Mouse (Mus musculus) ES-CJ7 (cell line): ENCODE data around the gene Ldlrap1.

ENCODE experiments used
- DNase-seq: peaks from one replicate; pipeline ENCODE4 v3.0.0; 2011; ENCODE audit warnings: low read depth, low spot score

Ldlrap1 gene

DNA sequence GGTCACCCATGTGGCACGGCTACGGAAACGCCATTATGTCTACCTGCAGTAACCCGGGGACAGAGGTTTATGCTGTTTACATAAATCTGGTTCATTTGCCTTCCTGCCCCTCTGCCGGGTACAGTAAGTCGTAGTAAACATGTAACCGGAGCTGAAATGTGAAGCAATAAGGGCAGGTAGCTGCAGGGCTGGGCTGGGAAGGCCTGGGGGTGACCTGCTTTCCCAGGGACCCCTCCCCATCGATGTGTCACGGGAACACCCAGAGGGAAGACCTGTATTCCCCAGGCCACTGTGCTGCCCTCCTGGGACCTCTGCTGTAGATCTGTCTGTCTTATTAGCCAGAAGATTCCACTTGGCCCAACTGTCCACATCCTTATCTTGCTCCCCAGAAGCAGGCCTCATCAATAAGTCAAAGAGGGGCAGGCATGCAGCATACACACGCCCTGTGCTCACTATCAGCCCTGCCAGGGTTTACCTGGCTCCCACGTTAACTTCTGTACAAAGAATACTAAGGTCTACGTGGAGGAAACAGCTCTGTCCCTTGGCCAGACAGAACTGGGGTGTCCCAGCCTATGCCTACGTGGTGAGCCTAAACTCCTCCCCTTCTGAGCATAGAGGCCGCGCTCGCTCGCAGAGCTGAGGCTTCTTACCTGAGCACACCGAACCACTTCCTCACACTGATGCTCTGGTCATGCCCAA lies 16.0 kb downstream of the Ldlrap1 start:
- DNase-seq = no peak

DNA sequence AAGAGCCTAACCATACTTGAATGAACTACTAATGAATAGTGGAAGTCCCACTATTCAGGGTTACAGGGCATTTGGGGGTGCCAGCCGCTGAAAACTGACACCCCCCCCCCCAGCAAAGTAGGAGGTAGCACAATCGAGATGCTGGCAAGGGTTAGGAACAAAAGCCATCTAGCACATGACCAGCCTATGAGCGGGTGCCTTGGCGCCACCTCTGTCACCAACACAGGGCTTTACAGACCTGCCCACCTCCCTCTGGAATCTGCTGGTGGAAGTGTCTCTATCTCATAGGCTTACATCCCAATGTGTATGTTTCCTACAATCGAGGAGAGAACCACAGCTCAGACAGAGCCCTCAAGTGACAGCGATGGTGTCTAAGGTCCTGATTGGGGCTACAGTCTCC lies 17.0 kb downstream of the Ldlrap1 start:
- no peak for DNase-seq

DNA sequence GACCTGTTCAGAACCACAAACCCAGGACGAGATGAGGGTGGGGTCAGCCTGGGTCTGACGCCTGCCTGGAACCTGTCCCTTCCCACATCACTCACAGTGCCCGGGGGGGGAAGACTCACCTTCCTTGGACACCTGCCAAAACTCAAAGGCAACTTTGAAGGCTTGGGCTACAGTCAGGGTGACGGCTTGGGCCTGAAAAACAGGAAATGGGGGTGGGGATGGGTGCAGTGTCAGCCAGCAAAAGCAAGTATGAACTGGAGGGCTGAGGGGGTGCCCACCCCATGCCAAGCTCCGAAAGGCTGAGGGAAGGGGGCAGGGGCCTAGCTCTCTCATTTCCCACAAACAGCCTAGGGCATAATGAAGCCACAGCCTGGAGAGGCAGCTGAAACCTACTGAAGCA lies 17.6 kb downstream of the Ldlrap1 start:
- no peak for DNase-seq

DNA sequence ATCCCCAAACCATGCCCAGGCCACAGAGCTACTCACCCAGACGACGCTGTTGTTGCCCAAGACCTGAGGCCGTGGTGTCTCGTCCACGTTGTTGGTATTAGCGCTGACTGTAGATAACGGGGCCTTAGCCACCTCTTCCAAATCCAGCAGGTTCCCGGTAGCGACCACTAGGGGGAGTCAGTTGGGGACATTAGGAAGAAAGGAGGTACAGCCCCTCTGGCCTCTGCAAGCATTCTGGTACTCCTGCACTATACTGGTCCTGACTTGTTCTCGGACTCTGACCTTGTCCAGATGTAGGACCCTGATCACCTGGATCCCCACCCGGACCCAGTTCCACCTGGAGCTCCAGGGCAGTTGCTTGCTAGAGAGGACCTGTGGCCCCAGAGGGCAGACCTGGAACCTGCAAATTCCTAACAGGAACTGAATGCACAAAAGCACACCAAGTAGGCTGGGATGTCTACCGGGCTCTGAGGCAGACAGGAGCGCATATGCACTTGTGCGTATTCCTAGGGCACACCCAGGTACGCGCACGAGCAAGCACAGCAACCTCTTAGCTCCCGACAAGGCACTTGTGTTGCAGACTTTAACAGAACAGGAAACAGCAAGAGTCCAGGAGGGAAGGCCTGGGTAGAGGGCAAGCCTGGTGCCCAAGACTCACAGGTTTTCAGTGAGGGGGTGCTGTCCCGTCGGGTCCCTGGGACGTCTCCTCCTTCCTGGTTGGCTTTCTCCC lies 18.4 kb downstream of the Ldlrap1 start:
- DNase-seq = peak; percentile 90

DNA sequence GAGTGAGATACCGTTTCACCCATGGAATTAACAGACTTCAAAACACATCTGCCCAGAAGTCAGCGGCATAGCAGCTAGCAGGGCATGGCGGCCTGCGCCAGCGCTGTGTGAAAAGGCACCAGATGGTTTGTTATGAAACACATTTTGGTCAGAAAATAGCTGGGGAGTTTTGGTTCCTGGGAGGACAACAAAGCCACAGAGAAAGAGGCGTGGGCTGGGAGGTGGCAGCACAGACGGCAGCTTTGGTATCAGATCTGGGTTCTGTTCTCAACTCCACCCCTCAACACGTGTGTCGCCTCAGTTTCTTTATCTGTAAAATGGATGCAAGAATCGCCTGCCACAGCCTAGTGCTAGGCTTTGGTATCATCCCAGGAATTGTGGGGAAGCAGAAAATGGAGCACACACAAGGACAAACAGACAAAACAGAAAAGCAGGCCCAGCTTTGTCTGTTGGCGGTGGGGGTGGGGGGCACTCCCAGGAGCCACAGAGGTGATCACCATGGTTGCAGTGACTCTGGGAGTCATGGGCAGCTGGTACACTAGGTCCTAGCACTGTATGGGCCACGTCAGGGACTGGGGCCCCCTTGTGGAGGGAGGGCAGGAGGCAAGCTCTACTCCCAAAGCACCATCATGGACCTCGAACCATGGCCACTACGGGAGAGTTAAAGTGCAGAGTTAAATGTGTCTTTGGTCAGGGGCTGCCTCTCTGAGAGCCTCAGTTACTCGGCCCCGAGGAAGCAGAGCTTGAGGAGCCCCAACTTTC lies 21.7 kb downstream of the Ldlrap1 start:
- peak; percentile 74 for DNase-seq

DNA sequence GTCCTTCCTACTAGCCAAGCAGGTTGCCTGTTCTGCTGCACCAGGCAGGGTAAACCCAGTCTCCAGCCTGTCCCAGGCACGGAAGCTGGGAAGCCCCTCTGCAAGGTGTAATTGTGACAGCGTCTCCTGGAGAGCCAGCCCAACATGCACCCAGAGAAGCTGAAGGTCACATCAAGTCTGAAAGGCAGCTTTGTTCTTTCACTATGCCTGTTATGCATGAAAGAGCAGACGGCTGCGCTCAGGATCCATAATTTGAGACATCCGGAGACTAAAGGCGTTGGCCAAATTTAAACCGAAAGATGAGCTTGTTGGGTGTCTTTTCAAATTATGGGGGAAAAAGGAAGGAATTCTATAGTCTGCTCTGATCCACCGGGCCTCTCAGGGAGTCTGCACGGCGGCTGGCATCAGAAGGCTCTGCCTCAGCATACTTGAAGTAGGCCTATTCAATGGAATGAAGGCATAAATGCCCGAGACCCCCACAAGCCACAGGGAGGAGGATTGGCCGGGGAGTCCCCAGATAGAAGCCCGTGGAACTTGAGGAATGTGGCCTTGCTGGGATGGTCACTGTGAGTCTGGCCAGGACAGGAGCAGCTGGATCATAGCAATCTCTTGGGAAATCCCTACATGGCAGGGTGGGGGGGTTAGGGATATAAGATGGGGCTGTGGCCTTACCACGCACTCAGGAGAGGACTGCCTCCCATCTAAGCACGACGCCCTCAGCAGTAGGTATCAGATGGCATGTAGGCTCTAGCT lies 23.8 kb downstream of the Ldlrap1 start:
- no peak for DNase-seq

DNA sequence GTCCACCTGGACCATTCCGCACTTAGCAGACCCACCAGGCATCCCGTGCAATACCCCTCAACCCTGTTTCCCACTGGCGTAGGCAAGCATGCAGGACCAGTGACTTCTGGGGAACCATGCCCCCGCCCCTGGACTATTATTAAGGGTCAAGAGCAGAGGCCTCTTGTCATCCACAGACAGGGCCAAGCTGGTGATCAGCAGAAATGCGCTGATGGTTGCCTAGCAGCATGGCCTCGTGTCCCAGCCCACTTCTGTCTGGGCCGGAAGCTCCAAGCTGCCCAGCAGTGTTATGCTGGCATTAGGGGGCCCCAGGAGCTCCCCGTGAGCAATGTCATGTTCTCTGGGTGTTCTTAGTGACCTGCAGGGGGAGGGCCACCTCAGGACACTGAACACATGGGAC lies 25.9 kb downstream of the Ldlrap1 start:
- no peak for DNase-seq

DNA sequence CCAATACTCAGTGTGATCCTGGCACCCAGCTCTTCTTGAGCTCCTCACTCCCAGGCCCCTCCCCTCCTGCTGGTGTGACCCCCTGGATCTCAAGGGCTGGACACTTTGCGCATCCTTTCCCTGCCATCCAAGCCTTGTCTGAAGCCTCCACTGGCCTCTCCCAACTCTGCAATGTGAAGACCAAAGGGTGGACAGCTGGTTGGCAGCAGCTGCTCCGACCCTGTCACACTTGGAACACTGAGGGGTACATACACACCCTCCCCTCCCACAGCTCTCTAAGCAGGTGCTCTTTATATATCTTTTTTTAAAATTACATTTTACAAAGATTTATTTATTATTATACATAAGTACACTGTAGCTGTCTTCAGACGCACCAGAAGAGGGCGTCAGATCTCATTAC lies 27.6 kb downstream of the Ldlrap1 start:
- no peak for DNase-seq

DNA sequence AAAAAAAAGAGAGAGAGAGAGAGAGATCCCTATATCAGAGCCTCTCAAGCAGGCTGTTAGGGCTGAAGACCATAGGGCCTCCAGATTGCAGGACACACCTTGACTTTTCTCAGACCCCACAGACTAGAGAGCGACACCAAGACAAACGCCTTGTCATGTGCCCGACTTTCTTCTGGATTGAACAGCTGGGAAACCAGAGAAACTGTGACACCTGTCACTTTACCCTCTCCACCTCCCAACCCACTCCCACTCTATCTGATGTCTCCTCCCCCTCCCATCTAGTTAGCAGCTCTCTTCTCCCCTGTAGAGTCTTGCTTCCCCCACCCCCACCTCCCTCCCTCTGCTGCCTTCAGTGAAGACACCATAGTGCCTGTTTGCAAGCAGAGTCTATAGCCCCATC lies 28.3 kb downstream of the Ldlrap1 start:
- DNase-seq = no peak

DNA sequence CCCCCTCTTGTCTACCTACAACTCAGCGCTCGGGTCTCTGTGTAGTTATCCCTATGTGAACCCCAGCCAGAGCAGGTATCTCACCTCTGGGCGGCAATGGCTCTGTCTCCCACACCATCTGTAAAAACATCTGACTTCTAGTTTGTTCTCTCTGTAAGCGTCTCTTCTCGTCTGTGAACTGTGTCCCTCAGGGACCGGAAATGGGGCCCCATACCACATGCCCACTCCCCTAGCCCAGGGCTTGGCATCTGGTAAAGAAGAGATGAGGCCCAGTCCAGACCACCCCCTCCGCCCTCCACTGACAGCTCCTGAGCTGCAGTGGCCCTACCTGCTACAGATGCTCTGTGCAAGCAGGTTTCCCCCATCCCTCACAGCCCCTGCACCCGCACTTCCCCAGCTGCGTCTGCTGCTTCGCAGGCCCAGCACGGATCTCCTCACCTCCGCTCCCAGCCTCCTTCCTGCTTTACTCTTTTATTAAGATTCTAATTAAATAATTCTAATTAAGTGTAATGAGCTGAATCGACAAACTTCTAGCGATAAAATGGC lies 30.4 kb downstream of the Ldlrap1 start:
- no peak for DNase-seq

DNA sequence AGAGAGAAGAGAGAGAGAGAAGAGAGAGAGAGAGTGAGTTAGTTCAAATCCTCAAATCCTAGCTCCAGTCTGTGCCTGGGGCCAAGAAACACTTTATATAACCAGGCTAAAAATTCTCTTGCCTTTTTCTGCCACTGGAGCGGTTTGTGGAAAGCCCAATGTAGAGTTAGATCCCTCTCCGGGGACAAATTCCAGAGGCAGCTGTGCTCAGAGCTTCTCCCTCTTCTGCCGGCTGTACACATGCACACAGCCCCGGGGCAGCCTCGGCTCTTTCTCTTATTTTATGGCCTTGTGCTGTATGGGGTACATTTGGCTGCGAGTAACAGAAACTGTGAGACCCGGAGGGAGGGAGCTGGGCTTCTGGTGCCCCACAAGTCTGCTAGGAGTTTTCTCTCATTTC lies 31.7 kb downstream of the Ldlrap1 start:
- no peak for DNase-seq

DNA sequence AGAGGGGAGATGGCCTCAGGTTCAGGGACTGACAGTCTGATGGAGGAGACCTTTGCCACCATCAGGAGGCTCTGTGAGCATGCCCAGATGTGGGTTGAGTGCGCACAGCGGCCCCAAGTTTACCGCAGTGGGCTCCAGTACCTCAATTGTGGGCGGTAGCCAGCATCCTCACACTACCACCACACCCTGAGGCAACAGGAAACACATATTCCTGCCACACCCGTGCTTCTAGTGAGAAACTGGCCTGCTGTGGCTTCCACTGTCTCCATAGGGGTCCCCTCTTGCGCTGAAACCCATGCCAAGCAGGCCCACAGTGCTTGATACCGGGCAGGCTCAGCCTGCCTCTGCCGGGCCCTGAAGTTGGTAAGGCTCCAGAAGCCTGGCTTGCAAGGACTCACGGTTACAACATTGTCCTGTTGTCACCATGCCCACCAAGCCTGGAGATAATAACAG lies 33.2 kb downstream of the Ldlrap1 start:
- DNase-seq = peak; percentile 91

DNA sequence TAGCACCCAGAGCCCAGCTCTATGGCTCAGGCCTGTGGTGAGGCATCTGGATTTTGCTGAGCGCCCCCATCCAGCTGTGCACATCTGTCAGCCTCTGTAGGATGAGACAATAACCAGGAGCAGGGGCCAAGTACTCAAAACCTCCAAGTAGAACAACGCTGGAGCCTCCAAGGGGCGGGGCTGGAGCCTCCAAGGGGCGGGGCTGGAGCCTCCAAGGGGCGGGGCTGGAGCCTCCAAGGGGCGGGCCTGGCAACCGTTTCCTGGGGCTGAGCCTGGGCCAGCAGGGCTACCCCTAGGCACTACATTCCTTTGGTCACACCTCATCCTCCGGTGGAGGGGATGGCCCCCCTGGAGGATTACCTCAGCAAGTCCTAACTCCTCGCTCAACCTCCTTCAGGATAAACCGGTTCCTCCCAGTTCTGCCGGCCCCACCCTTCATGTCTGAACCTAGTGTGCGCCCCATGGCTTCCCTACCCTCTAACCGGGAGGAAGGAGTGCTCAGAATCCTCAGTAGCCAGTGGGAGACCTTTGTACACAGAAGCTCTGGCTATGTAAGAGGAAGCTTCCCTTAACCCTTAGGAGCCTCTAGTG lies 33.7 kb downstream of the Ldlrap1 start:
- DNase-seq = peak; percentile 97

DNA sequence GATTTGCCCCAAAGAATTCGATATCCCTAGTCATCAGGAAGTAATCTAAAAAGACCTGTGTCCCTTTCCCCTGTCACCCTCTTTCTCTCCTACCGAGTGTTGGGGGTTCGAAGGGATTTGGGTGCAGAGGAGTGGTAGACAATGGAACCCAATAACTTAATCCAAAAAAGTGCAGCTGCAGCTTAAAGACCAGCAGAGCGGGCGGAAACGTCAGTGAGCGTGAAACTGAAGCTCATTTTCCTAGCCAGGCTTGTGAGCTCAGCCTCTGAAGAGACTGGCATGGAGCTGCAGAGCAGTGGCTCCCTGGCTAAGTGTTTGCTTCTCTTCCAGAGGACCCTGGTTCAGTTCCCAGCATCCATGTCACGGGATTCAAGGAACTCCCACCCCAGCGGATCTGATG lies 34.5 kb downstream of the Ldlrap1 start:
- DNase-seq = no peak

DNA sequence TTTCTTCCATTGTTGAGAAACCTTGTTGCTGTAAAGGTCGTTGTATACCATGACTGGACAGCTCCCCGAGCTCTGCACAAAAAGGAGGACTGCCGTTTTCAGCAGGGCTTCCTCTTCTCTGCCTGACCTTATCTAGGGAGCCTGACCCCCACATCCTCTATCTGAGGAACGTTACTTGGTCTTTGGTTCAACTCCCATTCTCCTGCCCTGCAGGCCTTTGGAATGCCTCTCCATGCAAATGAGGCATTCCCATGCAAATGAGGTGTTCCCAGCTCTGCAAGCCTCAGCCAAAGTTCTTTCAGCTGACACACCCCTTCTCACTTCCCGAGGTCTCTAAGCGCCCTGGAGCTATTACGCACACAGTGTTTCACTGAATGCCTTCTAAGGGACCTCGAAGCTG lies 37.7 kb downstream of the Ldlrap1 start:
- peak; percentile 92 for DNase-seq

DNA sequence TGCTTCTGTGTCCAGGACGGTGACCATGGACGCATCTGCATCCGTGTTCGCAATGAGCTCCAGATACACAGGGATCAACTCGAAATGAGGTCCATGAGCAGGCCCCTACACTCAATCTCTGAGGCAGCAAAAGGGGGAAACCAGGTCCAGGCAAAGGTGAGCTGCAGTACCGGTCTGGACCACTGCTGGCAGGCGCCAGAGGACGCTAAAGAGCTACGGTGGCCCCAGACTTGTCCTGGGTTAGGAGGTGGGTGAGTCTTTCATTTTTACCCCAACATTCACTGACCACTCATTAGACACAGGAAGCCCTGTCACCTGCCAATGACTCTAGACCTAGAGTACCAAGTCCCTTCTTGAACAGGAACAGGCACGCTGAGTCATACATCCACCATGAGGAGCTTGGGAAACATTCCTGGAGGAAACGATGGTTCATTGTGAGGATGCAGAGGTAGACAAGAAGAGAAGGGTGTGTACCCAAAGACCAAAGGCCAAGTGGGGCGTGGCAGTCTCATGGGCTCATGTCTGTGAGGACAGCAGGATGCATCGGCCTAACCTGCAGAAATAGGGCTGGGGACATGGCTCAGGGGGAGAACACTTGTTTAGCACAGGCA lies 42.0 kb downstream of the Ldlrap1 start:
- peak; percentile 57 for DNase-seq

DNA sequence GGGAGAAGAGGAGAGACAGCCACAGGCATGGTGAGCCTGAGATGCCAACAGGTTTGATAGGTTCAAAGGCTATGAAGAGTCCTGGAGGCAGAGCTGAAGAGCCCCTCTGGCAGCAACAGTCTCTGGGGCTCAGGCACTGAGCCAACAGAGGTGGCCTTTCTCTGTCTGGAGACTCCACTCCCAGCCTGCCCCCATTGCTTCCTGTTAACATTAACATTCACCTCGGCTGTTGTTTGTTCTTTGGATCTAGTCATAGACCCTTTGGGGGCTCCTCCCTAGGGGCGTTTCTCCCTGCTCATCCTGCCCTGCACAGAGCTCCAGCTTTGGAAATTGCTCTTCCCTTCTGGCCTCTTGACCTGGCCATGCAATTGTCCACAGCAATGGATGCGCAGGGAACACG lies 42.9 kb downstream of the Ldlrap1 start:
- DNase-seq = peak; percentile 66

DNA sequence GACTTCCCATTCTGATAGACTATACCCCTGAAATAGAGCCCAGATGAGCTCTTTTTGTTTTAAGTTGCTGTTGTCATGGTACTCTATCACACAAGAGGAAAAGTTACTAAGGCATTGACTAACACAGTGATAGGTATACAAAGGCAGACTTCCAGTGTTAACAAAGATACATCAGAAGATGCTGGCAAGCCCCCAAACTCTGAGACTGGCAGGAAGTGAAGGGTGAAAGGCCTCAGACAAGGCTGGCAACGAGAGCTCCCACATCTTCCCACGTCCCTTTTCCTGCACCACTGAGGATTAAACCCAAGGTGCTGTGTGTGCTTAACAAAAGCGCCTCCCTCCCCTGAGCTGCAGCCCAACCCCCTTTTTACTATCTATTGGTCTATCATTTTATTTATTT lies 44.6 kb downstream of the Ldlrap1 start:
- no peak for DNase-seq

DNA sequence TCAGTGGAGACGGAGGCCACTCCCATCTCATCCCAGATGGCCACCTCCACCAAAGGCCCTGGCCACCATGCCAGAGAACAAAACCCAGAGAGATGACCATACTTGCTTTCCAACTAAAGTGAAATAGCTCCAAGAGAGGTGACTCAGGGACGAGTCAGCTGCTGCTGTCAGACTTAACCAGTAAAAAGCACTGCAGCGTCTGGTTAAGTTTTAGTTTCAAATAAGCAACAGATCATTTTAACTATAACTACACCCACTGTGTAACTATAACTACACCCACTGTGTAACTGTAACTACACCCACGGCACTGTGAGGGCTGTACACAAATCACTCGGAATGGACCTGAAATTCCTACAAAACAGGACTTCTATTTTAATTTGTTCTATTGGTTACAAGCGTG lies 46.7 kb downstream of the Ldlrap1 start:
- DNase-seq = no peak

DNA sequence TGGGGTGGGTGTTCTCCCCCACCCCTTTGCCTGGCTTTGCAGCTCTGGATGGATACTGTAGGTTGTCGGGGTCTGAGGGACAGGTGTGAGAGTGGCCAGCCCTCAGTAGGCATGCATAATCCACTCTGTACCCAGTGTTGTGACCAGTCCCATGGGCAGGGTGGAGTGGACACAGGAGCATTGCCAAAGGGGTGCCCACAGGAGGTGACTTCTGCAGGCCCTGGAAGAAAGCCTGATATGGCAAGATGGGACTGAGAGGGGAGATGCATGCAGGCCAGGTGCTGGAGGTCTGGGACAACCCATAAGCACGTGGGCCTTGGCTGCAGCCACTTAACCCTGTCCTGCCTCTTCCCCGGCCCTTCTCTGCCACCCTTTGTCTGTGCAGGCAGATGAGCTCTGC lies 47.5 kb downstream of the Ldlrap1 start:
- no peak for DNase-seq

DNA sequence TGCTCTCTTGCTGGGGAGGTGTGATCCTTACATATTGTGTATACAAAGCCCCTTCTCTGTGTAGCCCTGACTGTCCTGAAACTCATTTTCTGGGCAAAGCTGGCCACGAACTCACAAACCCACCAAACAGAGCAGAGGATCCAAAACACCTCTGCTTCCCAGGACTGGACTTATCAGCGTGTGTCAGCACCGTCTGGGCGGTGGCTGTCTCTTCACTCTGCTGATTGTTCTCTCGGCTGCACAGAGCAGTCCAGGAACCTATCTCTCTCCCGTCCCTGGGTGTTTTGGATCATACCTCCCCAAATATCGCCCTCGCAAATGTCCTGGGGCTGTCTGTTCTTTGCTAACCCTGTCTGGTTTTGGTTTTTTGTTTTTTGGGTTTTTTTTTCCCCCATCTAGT lies 48.3 kb downstream of the Ldlrap1 start:
- DNase-seq = no peak
